Mouse (Mus musculus): Measurements from ENCODE around the gene S100a4. TPM values are rescaled to one million over a fixed set of nuclear protein-coding genes. Genes with fewer than 3 reads are reported as not detected.

Gene S100a4
- 10.9 and 13.4 TPM in 2 replicates for polyA plus RNA-seq (2012; rRNA removed)

GRCm38 (mm10) chr3:90603623-90604022 lies at the start of gene S100a4:
S100a4 (plus strand) TSS chr3:90603771.
- H3K4me3 ChIP-seq (ENCODE audit: insufficient read depth, low read length): no peak within 1 kb of the TSS
- peaks cover 6% of the 10 kb centered on the region for H3K4me1 ChIP-seq (ENCODE audit: control insufficient read depth, insufficient read depth, low read length)
- H3K27ac ChIP-seq (ENCODE audit: insufficient read depth, low read length): no peak within 1 kb of the TSS
- TF ChIP-seq POLR2A (IDR thresholded peaks at IDR 0.05; ENCODE audit: extremely low read depth, insufficient read depth, low read length) (no peak), CTCF (IDR thresholded peaks at IDR 0.05; ENCODE audit: extremely low read depth, insufficient read depth, low read length) (no peak)

- Histone ChIP-seq H3K27ac (ENCODE audit: insufficient read depth, low read length) (no peak overlapping the region), H3K4me1 (ENCODE audit: control insufficient read depth, insufficient read depth, low read length) (no peaks in the 10 kb centered on the region), H3K4me3 (ENCODE audit: insufficient read depth, low read length) (no peak overlapping the region)
- TF ChIP-seq CTCF (IDR thresholded peaks at IDR 0.05; ENCODE audit: extremely low read depth, insufficient read depth, low read length) (no peak), POLR2A (IDR thresholded peaks at IDR 0.05; ENCODE audit: extremely low read depth, insufficient read depth, low read length) (no peak)
Measured at GRCm38 (mm10) chr3:90555954-90556353, 47.6 kb upstream of the S100a4 start.

- no peak within 1 kb of the TSS for H3K27ac ChIP-seq (ENCODE audit: insufficient read depth, low read length)
- H3K4me1 ChIP-seq (ENCODE audit: control insufficient read depth, insufficient read depth, low read length): no peaks in the 10 kb centered on the region
- H3K4me3 ChIP-seq (ENCODE audit: insufficient read depth, low read length): no peak within 1 kb of the TSS
- TF ChIP-seq CTCF (IDR thresholded peaks at IDR 0.05; ENCODE audit: extremely low read depth, insufficient read depth, low read length): no peak
- TF ChIP-seq POLR2A (IDR thresholded peaks at IDR 0.05; ENCODE audit: extremely low read depth, insufficient read depth, low read length): no peak
Measured at GRCm38 (mm10) chr3:90560008-90560628, 43.5 kb upstream of the S100a4 start, which contains the start of gene S100a3. S100a3 (plus strand) TSS chr3:90560578.

- Histone ChIP-seq H3K4me1 (ENCODE audit: control insufficient read depth, insufficient read depth, low read length) (peaks cover 3% of the 10 kb centered on the region; the same call in 1 of the 2 replicates), H3K4me3 (ENCODE audit: insufficient read depth, low read length) (no peak overlapping the region), H3K27ac (ENCODE audit: insufficient read depth, low read length) (no peak overlapping the region)
- TF ChIP-seq POLR2A (IDR thresholded peaks at IDR 0.05; ENCODE audit: extremely low read depth, insufficient read depth, low read length): no peak
- no peak for TF ChIP-seq CTCF (IDR thresholded peaks at IDR 0.05; ENCODE audit: extremely low read depth, insufficient read depth, low read length)
Measured at GRCm38 (mm10) chr3:90574691-90575090, 28.9 kb upstream of the S100a4 start.

- Histone ChIP-seq H3K27ac (ENCODE audit: insufficient read depth, low read length) (no peak overlapping the region), H3K4me1 (ENCODE audit: control insufficient read depth, insufficient read depth, low read length) (peaks cover 3% of the 10 kb centered on the region; the same call in 1 of the 2 replicates), H3K4me3 (ENCODE audit: insufficient read depth, low read length) (no peak overlapping the region)
- TF ChIP-seq CTCF (IDR thresholded peaks at IDR 0.05; ENCODE audit: extremely low read depth, insufficient read depth, low read length): no peak
Measured at GRCm38 (mm10) chr3:90575320-90575719, 28.3 kb upstream of the S100a4 start.

- Histone ChIP-seq H3K4me1 (ENCODE audit: control insufficient read depth, insufficient read depth, low read length) (peaks cover 3% of the 10 kb centered on the region; the same call in 1 of the 2 replicates), H3K27ac (ENCODE audit: insufficient read depth, low read length) (no peak overlapping the region), H3K4me3 (ENCODE audit: insufficient read depth, low read length) (no peak overlapping the region)
- no peak for TF ChIP-seq CTCF (IDR thresholded peaks at IDR 0.05; ENCODE audit: extremely low read depth, insufficient read depth, low read length)
- TF ChIP-seq POLR2A (IDR thresholded peaks at IDR 0.05; ENCODE audit: extremely low read depth, insufficient read depth, low read length): no peak
Measured at GRCm38 (mm10) chr3:90576351-90577001, 27.1 kb upstream of the S100a4 start.

- no peak overlapping the region for H3K27ac ChIP-seq (ENCODE audit: insufficient read depth, low read length)
- TF ChIP-seq CTCF (IDR thresholded peaks at IDR 0.05; ENCODE audit: extremely low read depth, insufficient read depth, low read length) (no peak), POLR2A (IDR thresholded peaks at IDR 0.05; ENCODE audit: extremely low read depth, insufficient read depth, low read length) (no peak)
Measured at GRCm38 (mm10) chr3:90579433-90579832, 24.1 kb upstream of the S100a4 start.

GRCm38 (mm10) chr3:90581141-90581540 lies 22.4 kb upstream of the S100a4 start:
- H3K4me1 ChIP-seq (ENCODE audit: control insufficient read depth, insufficient read depth, low read length): peaks cover under 1% of the 10 kb centered on the region; the same call in 1 of the 2 replicates
- H3K27ac ChIP-seq (ENCODE audit: insufficient read depth, low read length): no peak overlapping the region
- TF ChIP-seq CTCF (IDR thresholded peaks at IDR 0.05; ENCODE audit: extremely low read depth, insufficient read depth, low read length) (no peak), POLR2A (IDR thresholded peaks at IDR 0.05; ENCODE audit: extremely low read depth, insufficient read depth, low read length) (no peak)
- H3K4me3 ChIP-seq (ENCODE audit: insufficient read depth, low read length): no peak overlapping the region

More at GRCm38 (mm10) chr3:90579433-90579832, 24.1 kb upstream of the S100a4 start:
- no peak overlapping the region for H3K4me3 ChIP-seq (ENCODE audit: insufficient read depth, low read length)
- H3K4me1 ChIP-seq (ENCODE audit: control insufficient read depth, insufficient read depth, low read length): peaks cover 3% of the 10 kb centered on the region; the same call in 1 of the 2 replicates

- H3K27ac ChIP-seq (ENCODE audit: insufficient read depth, low read length): no peak overlapping the region
- H3K4me3 ChIP-seq (ENCODE audit: insufficient read depth, low read length): no peak overlapping the region
- TF ChIP-seq CTCF (IDR thresholded peaks at IDR 0.05; ENCODE audit: extremely low read depth, insufficient read depth, low read length): no peak
- no peak for TF ChIP-seq POLR2A (IDR thresholded peaks at IDR 0.05; ENCODE audit: extremely low read depth, insufficient read depth, low read length)
- peaks cover 3% of the 10 kb centered on the region; the same call in 1 of the 2 replicates for H3K4me1 ChIP-seq (ENCODE audit: control insufficient read depth, insufficient read depth, low read length)
Measured at GRCm38 (mm10) chr3:90582156-90582555, 21.4 kb upstream of the S100a4 start.

- peaks cover 3% of the 10 kb centered on the region for H3K4me1 ChIP-seq (ENCODE audit: control insufficient read depth, insufficient read depth, low read length)
- TF ChIP-seq POLR2A (IDR thresholded peaks at IDR 0.05; ENCODE audit: extremely low read depth, insufficient read depth, low read length) (no peak), CTCF (IDR thresholded peaks at IDR 0.05; ENCODE audit: extremely low read depth, insufficient read depth, low read length) (no peak)
- H3K27ac ChIP-seq (ENCODE audit: insufficient read depth, low read length): no peak overlapping the region
- no peak overlapping the region for H3K4me3 ChIP-seq (ENCODE audit: insufficient read depth, low read length)
Measured at GRCm38 (mm10) chr3:90582556-90582955, 21.0 kb upstream of the S100a4 start.

Data from cortical plate, adult 2 months (tissue).